Mouse (Mus musculus) hindbrain, postnatal 0 days (tissue): ENCODE results near the gene Plch2. TPM values are rescaled to one million over a fixed set of nuclear protein-coding genes. Genes with fewer than 3 reads are reported as not detected.
A peak's percentile ranks its signal among the peaks of the same experiment; 100 is the strongest.
"Not testable (repeated sequence)": the region's sequence is repeated elsewhere in the genome, so short reads cannot be mapped to it uniquely, and the experiment has no call there.

Experiments used
- ATAC-seq: fragments of 200-750 bp; cut with Nextera tagmentation; 2 replicates; pipeline ENCODE4 v1.8.0; 2017; ENCODE audit warnings: mild to moderate bottlenecking, moderate TSS enrichment, moderate library complexity
- DNase-seq: peaks from one replicate; pipeline ENCODE4 v3.0.0-alpha.2; 2015; ENCODE audit warnings: low spot score
- H3K27ac ChIP-seq: fragments of 300-500 bp; sonication (generic); 2 replicates; pipeline ENCODE4 v1.5.1; 2014; ENCODE audit warnings: mild to moderate bottlenecking
- H3K27me3 ChIP-seq: fragments of 300-500 bp; sonication (generic); 2 replicates; pipeline ENCODE4 v1.6.1; 2014; ENCODE audit warnings: low read length, mixed read lengths; ENCODE audit not compliant: insufficient read depth
- H3K36me3 ChIP-seq: fragments of 300-500 bp; sonication (generic); 2 replicates; pipeline ENCODE4 v1.6.1; 2014; ENCODE audit warnings: low read length, mixed read lengths; ENCODE audit not compliant: insufficient read depth
- H3K4me1 ChIP-seq: fragments of 300-500 bp; sonication (generic); 2 replicates; pipeline ENCODE4 v1.6.1; 2014; ENCODE audit warnings: antibody characterized with exemption, low read length, mixed read lengths; ENCODE audit not compliant: insufficient read depth
- H3K4me2 ChIP-seq: fragments of 300-500 bp; sonication (generic); 2 replicates; pipeline ENCODE4 v1.6.1; 2014; ENCODE audit warnings: low read depth, mild to moderate bottlenecking, low read length, moderate library complexity, mixed read lengths
- H3K4me3 ChIP-seq: fragments of 300-500 bp; sonication (generic); 2 replicates; pipeline ENCODE4 v1.5.1; 2014; ENCODE audit warnings: low read length
- H3K9ac ChIP-seq: fragments of 300-500 bp; sonication (generic); replicated peaks from 2 replicates; pipeline ENCODE4 v1.6.1; 2014; ENCODE audit warnings: mild to moderate bottlenecking, low read length, moderate library complexity, mixed read lengths
- H3K9me3 ChIP-seq: fragments of 300-500 bp; sonication (generic); 2 replicates; pipeline ENCODE4 v1.6.1; 2016; ENCODE audit warnings: low read length, mixed read lengths
- CTCF ChIP-seq: IDR thresholded peaks from 2 replicates; pipeline ENCODE4 v1.5.1; 2016; ENCODE audit warnings: antibody characterized with exemption, control low read depth, low read depth
- WGBS: fragments of 180-500 bp; shearing (Covaris S2); extraction: QIAGEN DNeasy Blood & Tissue Kit; methylation state at CpG from one replicate; pipeline ENCODE4 v1.1.7; 2014; 5-methylcytosine and 5-hydroxymethylcytosine counted together
- polyA plus RNA-seq: library from polyadenylated mRNA; unstranded; fragments of >200 nt; fragmentation: Nextera tagmentation; extraction: Ambion mirVana; gene quantifications from 2 replicates; pipeline ENCODE4 v1.2.1, GENCODE M21; 2015
- total RNA-seq: library from RNA; depleted of rRNA; stranded (reverse); fragments of >200 nt; gene quantifications from 2 replicates; pipeline ENCODE4 v1.2.3, GENCODE M21; 2014

Gene Plch2
- total and polyA plus RNA-seq, 2 experiments from 2014 or later: 12.5 to 45.7 TPM

GRCm38 (mm10) chr4:155085206-155086107 lies 28.9 kb upstream of the Plch2 start:
- ATAC-seq (peak; percentile 0; the same call in 1 of the 2 replicates), DNase-seq (no peak)
- 7% methylated on average over 35 of the region's 35 CpGs for WGBS
- H3K27me3 ChIP-seq: no peaks in the 10 kb centered on the region
- H3K27ac ChIP-seq: peak overlapping the region; percentile 91
- peak overlapping the region; percentile 88 for H3K9ac ChIP-seq
- no peak; the same call in 1 of the 2 replicates for TF ChIP-seq CTCF
- peaks cover 18% of the 10 kb centered on the region for H3K36me3 ChIP-seq
- peak overlapping the region; percentile 80 for H3K4me2 ChIP-seq
- H3K4me1 ChIP-seq: peaks cover 14% of the 10 kb centered on the region
- peak overlapping the region; percentile 90 for H3K4me3 ChIP-seq
- no peaks in the 10 kb centered on the region for H3K9me3 ChIP-seq

GRCm38 (mm10) chr4:155084351-155084750 lies 27.8 kb upstream of the Plch2 start:
- Histone ChIP-seq H3K9me3 (no peaks in the 10 kb centered on the region), H3K4me1 (peaks cover 14% of the 10 kb centered on the region), H3K36me3 (peaks cover 23% of the 10 kb centered on the region), H3K27ac (no peak overlapping the region), H3K9ac (no peak overlapping the region), H3K27me3 (no peaks in the 10 kb centered on the region), H3K4me3 (no peak overlapping the region), H3K4me2 (no peak overlapping the region)
- DNase-seq (no peak), ATAC-seq (no peak)
- 84% methylated on average over 7 of the region's 7 CpGs for WGBS
- TF ChIP-seq CTCF: no peak

GRCm38 (mm10) chr4:155083553-155083952 lies 27.0 kb upstream of the Plch2 start:
- H3K27me3 ChIP-seq: no peaks in the 10 kb centered on the region
- no peak for TF ChIP-seq CTCF
- H3K4me3 ChIP-seq: no peak overlapping the region
- ATAC-seq (no peak), DNase-seq (no peak)
- H3K27ac ChIP-seq: no peak overlapping the region
- no peak overlapping the region for H3K4me2 ChIP-seq
- no peaks in the 10 kb centered on the region for H3K9me3 ChIP-seq
- peaks cover 25% of the 10 kb centered on the region for H3K36me3 ChIP-seq
- WGBS: 94% methylated on average over 4 of the region's 4 CpGs
- H3K4me1 ChIP-seq: peaks cover 14% of the 10 kb centered on the region
- no peak overlapping the region for H3K9ac ChIP-seq

- H3K27me3 ChIP-seq: no peaks in the 10 kb centered on the region
- WGBS: 93% methylated on average over 6 of the region's 6 CpGs
Observed at GRCm38 (mm10) chr4:155079666-155080065, 23.1 kb upstream of the Plch2 start.

GRCm38 (mm10) chr4:155078808-155079207 lies 22.2 kb upstream of the Plch2 start:
- not testable (repeated sequence) for H3K4me1 ChIP-seq, DNase-seq, H3K9ac ChIP-seq, H3K4me3 ChIP-seq, H3K9me3 ChIP-seq, H3K27ac ChIP-seq, H3K27me3 ChIP-seq, H3K4me2 ChIP-seq
- H3K36me3 ChIP-seq: peaks cover 63% of the 10 kb centered on the region
- WGBS: 74% methylated on average over 10 of the region's 10 CpGs
- ATAC-seq: 0 out of 2 replicates have a peak, but pooled peaks have one; percentile 35

More at GRCm38 (mm10) chr4:155079666-155080065, 23.1 kb upstream of the Plch2 start:
- no peaks in the 10 kb centered on the region for H3K9me3 ChIP-seq
- ATAC-seq (no peak), DNase-seq (no peak)
- H3K4me1 ChIP-seq: no peaks in the 10 kb centered on the region; the same call in 1 of the 2 replicates
- peaks cover 55% of the 10 kb centered on the region for H3K36me3 ChIP-seq
- no peak for TF ChIP-seq CTCF
- no peak overlapping the region for H3K27ac ChIP-seq
- no peak overlapping the region for H3K4me2 ChIP-seq
- H3K9ac ChIP-seq: no peak overlapping the region
- no peak overlapping the region for H3K4me3 ChIP-seq

GRCm38 (mm10) chr4:155076677-155077076 lies 20.1 kb upstream of the Plch2 start:
- Histone ChIP-seq H3K4me3 (no peak overlapping the region), H3K9ac (no peak overlapping the region), H3K27ac (no peak overlapping the region), H3K4me2 (no peak overlapping the region), H3K4me1 (no peaks in the 10 kb centered on the region), H3K9me3 (no peaks in the 10 kb centered on the region), H3K27me3 (no peaks in the 10 kb centered on the region), H3K36me3 (peaks cover 66% of the 10 kb centered on the region)
- ATAC-seq (no peak), DNase-seq (no peak)
- TF ChIP-seq CTCF: no peak
- 88% methylated on average over 9 of the region's 9 CpGs for WGBS

GRCm38 (mm10) chr4:155075813-155076212 lies 19.2 kb upstream of the Plch2 start:
- DNase-seq (no peak), ATAC-seq (no peak)
- Histone ChIP-seq H3K27me3 (no peaks in the 10 kb centered on the region), H3K4me3 (no peak overlapping the region), H3K9me3 (no peaks in the 10 kb centered on the region), H3K36me3 (peaks cover 71% of the 10 kb centered on the region), H3K4me1 (no peaks in the 10 kb centered on the region), H3K4me2 (no peak overlapping the region), H3K27ac (no peak overlapping the region), H3K9ac (no peak overlapping the region)
- TF ChIP-seq CTCF: no peak
- WGBS: 92% methylated on average over 2 of the region's 2 CpGs
